Mouse (Mus musculus) megakaryocyte progenitor cell, adult 5-6 weeks (primary cell): ENCODE results near the gene Olfr123. TPM values are rescaled to one million over a fixed set of nuclear protein-coding genes. Genes with fewer than 3 reads are reported as not detected.

Source experiments
- ATAC-seq: replicated peaks from 2 replicates; pipeline ENCODE4 v1.8.0; 2016; ENCODE audit warnings: mild to moderate bottlenecking, moderate TSS enrichment, inconsistent platforms; ENCODE audit not compliant: poor library complexity
- total RNA-seq, 2 experiments: library from RNA; stranded (forward) in 1 of 2; stranded (reverse) in 1 of 2; fragments of 157-497, 149-512 nt in 1 of 2; fragments of 200-1000 nt in 1 of 2; gene quantifications; 2 replicates each; pipeline versions ENCODE4 v1.2.3 to v1.2.4; 2015 to 2017

Olfr123 gene
- total RNA-seq (2015) (not detected in 2 replicates), total RNA-seq (2017) (not detected in 2 replicates)

DNA sequence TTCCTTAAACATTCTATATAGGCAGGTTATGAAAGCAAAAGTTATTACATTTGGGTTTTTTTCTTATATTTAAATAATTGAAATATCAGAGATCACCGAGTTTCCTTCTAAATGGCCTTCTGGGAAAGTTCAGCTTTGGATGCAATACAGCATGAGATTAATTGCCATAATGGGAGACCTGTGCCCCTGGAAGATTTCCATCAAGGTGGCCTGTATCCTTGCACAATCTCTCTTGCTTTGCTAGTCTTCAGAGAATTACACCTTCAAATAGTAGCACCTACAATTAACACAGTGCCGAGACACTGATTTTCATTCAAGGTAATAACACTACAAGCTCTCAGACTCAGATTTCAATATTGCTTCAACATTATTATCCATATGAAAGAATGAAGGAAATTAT is at the start of gene Olfr123:
Olfr123 (plus strand) TSS at position 301 of the 400 bp plus-strand sequence.
- no peak for ATAC-seq

- ATAC-seq = no peak
Observed at GRCm38 (mm10) chr17:37768307-37768706, 25.0 kb upstream of the Olfr123 start, which contains the start of gene Olfr122. Gene Olfr122, plus strand, starts transcription at chr17:37768607.

DNA sequence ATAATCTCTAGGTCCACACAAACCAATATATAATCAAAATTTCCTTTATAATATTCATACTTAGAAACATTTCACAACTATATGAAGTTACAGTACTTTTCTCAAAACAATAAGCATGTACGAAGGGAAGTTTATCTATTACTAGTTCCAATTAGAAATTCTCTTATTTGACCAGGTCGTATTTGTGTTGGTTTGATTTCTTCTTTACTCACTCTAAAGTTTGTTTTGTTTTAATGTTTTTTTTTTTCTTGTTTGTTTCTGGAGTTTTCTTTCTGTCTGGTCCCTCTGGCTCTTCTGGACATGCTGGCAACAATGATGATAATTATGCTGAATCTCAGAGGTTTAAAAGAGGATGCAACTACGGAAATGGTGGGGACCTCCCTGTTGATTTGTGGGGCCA is 6.3 kb downstream of the Olfr123 start, which contains the start of gene Olfr124:
Olfr124 (plus strand) TSS at position 301 of the 400 bp plus-strand sequence.
- ATAC-seq = no peak

DNA sequence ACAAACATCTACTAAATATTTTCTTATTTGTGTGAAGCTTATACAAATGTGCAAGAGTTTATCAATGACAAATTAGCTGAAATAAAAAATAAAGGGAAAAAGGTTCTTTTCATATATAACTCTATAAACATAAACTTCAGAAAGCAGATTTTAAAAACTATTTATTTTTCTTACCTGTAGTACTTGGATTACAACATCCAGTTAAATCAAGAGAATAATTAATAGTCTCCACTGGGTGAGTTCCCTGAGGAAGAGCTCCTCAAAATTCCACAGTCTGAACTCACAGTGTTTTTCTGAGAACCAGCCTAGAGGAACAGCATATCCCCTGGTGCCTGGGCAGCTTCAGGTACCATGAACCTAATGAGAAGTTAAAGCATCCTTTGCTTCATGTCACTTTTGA is 39.3 kb downstream of the Olfr123 start, which contains the start of gene Olfr125:
Olfr125 (plus strand) TSS at position 301 of the 400 bp plus-strand sequence.
- no peak for ATAC-seq

- ATAC-seq = no peak
Observed at GRCm38 (mm10) chr17:37847183-37847582, 53.9 kb downstream of the Olfr123 start, which contains the start of gene Olfr126. Gene Olfr126, plus strand, starts transcription at chr17:37847483.

Other genes starting within 250 kb of the Olfr123 start
- not detected in 2 replicates for gene Olfr112, start 224.1 kb upstream of the Olfr123 start, total RNA-seq (2015)
- gene Olfr112, start 224.1 kb upstream of the Olfr123 start, total RNA-seq (2017) = not detected in 2 replicates
- not detected in 2 replicates for gene Olfr113, start 215.9 kb upstream of the Olfr123 start, total RNA-seq (2015)
- gene Olfr113, start 215.9 kb upstream of the Olfr123 start, total RNA-seq (2017) = not detected in 2 replicates
- not detected in 2 replicates for gene Olfr114, start 200.8 kb upstream of the Olfr123 start, total RNA-seq (2015)
- not detected in 2 replicates for gene Olfr114, start 200.8 kb upstream of the Olfr123 start, total RNA-seq (2017)
- not detected in 2 replicates for gene Olfr115, start 166.4 kb upstream of the Olfr123 start, total RNA-seq (2015)
- not detected in 2 replicates for gene Olfr115, start 166.4 kb upstream of the Olfr123 start, total RNA-seq (2017)
- gene Olfr116, start 166.3 kb upstream of the Olfr123 start, total RNA-seq (2015) = not detected in 2 replicates
- gene Olfr116, start 166.3 kb upstream of the Olfr123 start, total RNA-seq (2017) = not detected in 2 replicates
- not detected in 2 replicates for gene Olfr117, start 129.7 kb upstream of the Olfr123 start, total RNA-seq (2015)
- not detected in 2 replicates for gene Olfr117, start 129.7 kb upstream of the Olfr123 start, total RNA-seq (2017)
- not detected in 2 replicates for gene Olfr118, start 126.5 kb upstream of the Olfr123 start, total RNA-seq (2015)
- not detected in 2 replicates for gene Olfr118, start 126.5 kb upstream of the Olfr123 start, total RNA-seq (2017)
- gene Olfr119, start 97.0 kb upstream of the Olfr123 start, total RNA-seq (2015) = not detected in 2 replicates
- gene Olfr119, start 97.0 kb upstream of the Olfr123 start, total RNA-seq (2017) = not detected in 2 replicates
- gene Olfr120, start 71.7 kb upstream of the Olfr123 start, total RNA-seq (2015) = not detected in 2 replicates
- not detected in 2 replicates for gene Olfr120, start 71.7 kb upstream of the Olfr123 start, total RNA-seq (2017)
- not detected in 2 replicates for gene Olfr121, start 44.7 kb upstream of the Olfr123 start, total RNA-seq (2015)
- not detected in 2 replicates for gene Olfr121, start 44.7 kb upstream of the Olfr123 start, total RNA-seq (2017)
- gene Olfr122, start 24.9 kb upstream of the Olfr123 start, total RNA-seq (2015) = not detected in 2 replicates
- not detected in 2 replicates for gene Olfr122, start 24.9 kb upstream of the Olfr123 start, total RNA-seq (2017)
- not detected in 2 replicates for gene Olfr124, start 6.4 kb downstream of the Olfr123 start, total RNA-seq (2015)
- not detected in 2 replicates for gene Olfr124, start 6.4 kb downstream of the Olfr123 start, total RNA-seq (2017)
- not detected in 2 replicates for gene Olfr125, start 39.4 kb downstream of the Olfr123 start, total RNA-seq (2015)
- not detected in 2 replicates for gene Olfr125, start 39.4 kb downstream of the Olfr123 start, total RNA-seq (2017)
- gene Olfr126, start 54.0 kb downstream of the Olfr123 start, total RNA-seq (2015) = not detected in 2 replicates
- gene Olfr126, start 54.0 kb downstream of the Olfr123 start, total RNA-seq (2017) = not detected in 2 replicates
- not detected in 2 replicates for gene Olfr127, start 106.9 kb downstream of the Olfr123 start, total RNA-seq (2015)
- not detected in 2 replicates for gene Olfr127, start 106.9 kb downstream of the Olfr123 start, total RNA-seq (2017)
- gene Olfr128, start 127.0 kb downstream of the Olfr123 start, total RNA-seq (2015) = not detected in 2 replicates
- not detected in 2 replicates for gene Olfr128, start 127.0 kb downstream of the Olfr123 start, total RNA-seq (2017)
- gene Olfr761, start 159.6 kb downstream of the Olfr123 start, total RNA-seq (2015) = not detected in 2 replicates
- not detected in 2 replicates for gene Olfr761, start 159.6 kb downstream of the Olfr123 start, total RNA-seq (2017)